Mouse (Mus musculus) frontal cortex, postnatal 25 days (tissue): ENCODE measurements at regions not wholly inside any gene's neighbourhood (a gene's known extent, or its start where the extent isn't known, plus 50 kb on each side); places are given as distances from the start of the nearest gene placed in this dataset.
A peak's percentile ranks its signal among the peaks of the same experiment; 100 is the strongest.

ENCODE experiments used
- DNase-seq, 2 experiments: peaks; one replicate each; pipeline ENCODE4 v3.0.0; 2022; ENCODE audit warnings: low spot score in 2 of 2

DNA sequence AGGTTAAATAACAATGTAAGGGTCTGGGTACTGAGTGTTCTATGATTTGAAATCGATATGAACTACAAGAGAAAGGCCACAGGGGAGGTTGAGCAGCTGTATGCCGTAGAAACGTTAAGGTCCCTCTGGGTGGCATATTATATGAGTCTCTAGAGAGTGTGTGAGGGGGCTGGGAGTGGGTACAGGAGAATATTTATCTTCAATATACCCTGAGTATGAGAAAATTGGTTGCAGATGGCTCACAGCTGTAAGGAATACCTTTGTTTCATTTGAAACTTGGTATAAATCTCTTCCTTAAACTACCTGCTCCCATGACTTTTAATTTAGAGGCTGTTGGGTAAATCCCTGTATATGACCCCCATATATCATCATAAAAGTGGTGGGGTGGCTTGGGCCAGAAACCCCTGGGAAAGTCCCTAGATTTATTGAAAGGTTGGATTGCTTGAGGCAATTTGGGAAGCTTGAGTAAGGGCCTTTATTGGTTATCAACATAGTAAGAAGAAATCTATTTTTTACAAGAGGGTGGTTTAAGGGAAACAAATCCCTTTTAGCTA, 128.7 kb upstream of the Prkg2 start:
- no peak for DNase-seq

DNA sequence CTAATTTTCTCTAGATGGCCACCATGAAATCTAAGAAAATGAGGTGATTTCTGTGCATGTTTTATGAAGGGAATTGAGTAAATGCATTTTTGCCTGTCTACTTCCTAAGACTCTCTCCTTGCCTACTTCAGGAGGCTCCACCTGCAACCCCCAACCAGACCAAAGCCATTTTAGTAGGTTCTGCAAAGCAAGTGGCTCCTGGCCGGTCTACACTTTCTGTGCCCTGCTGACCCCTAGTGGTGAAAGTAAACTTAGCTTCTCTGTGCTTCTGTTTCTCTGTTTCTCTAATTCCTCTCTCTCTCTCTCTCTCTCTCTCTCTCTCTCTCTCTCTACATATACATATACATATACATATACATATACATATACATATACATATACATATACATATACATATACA, 120.8 kb upstream of the Prkg2 start:
- peak; percentile 6 to 39 for DNase-seq

DNA sequence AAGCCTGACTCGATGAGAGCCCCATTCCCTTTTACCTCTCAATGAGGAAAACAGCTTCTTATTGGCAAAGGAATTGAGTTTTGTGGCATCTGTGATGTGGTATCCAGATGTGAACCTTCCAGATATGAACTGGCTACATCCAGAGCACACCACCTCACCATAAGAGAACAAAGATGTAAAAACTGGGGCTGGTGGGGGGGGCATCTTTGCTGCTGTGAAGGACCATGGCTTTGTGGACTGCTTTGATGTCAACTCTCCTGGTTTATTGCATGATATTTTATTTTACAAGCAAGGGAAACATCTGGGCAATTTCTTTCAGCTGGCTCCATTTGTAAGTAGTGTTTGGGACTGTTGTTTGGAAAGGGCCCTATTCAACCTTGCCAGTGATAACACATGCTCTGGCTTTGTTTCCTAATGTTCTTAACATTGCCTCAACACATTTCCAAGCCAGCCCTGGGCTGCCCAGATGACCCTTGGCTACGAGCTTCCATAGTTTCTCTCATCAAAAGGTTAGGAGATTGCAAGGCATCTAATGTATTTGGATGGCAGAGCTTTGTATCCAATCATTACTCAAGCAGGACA, 116.2 kb upstream of the Prkg2 start:
- DNase-seq, result no peak

DNA sequence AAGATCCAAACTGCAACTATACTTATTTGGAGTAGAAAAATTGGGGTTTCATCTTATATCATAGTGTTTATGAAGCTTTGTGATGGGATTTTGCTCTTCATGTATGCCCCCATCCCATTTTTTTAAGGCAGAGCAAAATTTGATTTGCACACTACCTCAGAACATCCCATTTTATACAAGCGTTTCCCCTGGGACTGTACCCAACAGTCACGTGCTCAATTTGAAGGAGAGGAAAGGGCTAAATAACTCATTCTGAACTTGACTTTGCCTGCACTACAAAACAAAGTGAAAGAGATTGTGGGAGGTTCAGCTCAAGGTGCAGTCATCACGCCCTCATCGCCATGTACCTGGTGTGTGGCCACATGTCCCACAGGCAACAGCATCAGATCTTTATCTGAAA, 115.1 kb upstream of the Prkg2 start:
- DNase-seq, result no peak

DNA sequence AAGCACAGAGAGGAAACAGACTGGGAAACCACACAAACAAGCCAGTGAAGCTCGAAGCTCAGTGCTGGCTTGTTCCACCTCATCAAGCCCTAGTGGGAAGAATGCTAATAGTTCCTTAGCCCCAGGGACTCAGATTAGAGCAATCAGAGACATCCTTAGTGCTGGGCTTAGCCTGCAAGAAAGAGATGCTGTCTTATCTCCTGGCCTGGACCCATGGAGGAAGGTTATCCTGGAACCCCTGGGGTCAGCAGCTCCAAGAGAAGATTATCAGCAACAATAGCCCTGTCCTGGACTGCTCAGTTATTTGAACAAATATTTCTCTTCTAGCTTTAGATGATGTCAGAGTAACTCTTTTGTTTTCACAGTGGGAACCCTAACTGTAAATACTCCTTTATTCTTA, 112.8 kb upstream of the Prkg2 start:
- DNase-seq, result no peak

DNA sequence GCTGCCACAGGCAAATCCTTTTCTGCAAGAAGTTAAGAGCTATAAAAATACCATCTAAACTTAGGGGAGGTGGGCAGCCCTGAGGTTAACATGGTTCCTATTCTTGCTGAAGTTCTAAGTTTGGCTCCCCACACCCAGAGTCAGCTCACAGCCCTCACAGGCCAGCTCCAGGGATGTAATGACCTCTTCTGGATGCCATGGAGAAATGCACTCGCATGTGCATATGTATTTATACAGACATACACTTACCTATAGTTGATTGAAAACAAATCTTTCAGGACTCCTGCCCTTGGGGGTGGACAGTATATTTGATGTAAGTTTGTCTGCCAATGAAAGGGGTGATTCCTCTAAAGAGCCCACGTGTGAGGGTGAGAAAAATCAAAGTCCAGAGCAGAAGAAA, 95.5 kb upstream of the Prkg2 start:
- DNase-seq, result no peak

DNA sequence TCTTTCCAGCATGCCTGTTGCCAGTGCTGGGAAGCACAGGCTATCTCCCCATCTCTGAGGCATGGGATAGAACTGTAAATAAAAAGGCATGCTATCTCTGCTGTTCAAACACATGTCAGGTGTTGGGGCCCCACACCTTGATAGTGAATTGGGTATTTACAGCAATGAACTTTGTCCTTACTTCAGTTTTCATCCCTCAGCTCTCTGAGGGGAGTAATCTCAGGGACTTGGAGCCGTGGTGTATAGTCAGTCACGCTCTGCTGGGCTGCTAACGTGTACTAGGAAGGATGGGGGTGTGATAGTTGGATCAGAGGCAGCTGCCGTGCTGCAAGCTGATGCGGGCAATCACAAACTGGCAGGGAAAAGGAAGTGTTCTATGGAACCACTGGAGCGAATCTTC, 91.5 kb upstream of the Prkg2 start:
- no peak for DNase-seq

DNA sequence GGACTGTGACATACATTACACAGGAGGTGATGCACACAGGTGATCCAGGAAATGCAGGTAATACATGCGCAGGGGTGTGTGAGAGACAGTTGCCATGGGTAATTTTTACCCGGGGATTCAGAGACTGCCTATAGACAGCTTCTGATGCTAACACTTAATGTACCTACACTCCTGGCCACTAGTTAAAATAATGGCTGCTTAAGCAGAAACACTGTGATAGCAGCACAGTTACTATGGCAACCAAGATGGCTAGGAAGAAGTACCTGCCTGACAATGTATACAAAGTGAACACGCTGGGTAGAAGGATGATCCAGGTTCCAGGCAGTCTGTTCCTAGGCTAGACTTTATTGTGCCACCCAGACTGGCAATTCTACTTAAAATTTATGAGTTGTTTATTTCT, 88.3 kb upstream of the Prkg2 start:
- no peak for DNase-seq

DNA sequence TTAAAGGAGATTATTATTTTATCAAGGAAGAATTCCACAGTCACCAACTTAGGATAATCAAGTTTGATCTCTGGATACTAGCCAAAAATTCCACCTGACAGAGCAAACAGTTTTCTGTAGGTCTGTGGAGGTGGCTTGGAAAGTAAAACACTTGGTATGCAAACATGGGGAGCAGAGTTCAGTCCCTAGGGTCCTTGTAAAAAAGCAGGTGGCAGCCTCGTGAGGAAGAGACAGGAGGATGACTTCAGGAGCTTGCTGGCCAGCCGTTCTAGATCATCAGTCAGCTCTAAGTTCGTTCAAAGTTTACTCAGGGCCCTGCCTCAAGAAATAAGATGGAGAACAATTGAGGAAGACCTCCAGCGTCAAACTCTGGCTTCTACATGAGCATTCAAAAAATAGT, 74.6 kb upstream of the Prkg2 start:
- no peak for DNase-seq

DNA sequence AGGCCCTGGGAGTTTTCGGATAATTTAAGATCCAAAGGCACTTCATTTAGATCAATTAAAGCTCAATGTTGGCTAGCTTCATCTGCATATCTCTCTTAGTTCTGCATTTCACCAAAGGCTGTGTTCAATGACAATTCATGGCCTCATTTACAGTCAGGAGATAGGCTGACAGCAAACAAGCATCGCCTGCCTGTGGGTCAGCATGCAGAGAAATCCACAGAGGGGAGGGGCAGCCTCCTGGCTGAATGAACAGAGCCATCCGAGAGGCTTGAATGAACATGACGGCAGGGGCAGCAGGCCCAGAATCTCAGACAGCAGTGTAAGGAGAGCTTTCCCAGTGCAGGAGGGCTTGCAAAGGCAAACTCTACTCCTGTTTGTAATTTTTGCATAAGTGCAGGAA, 74.1 kb upstream of the Prkg2 start:
- no peak for DNase-seq

DNA sequence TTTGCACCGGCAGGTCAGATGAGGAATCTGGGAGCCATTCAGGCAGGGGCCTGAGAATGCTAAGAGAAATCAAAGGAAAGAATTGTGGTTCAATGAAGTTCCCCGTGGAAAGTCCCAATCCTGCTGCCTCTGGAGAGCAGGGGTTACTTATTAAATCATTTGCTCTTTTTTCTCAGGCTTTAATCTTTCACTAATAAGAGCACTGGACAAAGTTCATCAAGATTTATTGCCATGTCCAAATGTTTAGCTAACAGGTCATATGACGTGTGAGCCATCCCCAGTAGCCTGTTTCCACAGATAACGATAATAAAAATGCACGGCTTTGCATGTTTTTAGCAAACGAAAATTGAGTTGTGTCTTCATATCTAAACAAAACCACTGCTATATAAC, 62.6 kb upstream of the Prkg2 start:
- DNase-seq, result no peak

DNA sequence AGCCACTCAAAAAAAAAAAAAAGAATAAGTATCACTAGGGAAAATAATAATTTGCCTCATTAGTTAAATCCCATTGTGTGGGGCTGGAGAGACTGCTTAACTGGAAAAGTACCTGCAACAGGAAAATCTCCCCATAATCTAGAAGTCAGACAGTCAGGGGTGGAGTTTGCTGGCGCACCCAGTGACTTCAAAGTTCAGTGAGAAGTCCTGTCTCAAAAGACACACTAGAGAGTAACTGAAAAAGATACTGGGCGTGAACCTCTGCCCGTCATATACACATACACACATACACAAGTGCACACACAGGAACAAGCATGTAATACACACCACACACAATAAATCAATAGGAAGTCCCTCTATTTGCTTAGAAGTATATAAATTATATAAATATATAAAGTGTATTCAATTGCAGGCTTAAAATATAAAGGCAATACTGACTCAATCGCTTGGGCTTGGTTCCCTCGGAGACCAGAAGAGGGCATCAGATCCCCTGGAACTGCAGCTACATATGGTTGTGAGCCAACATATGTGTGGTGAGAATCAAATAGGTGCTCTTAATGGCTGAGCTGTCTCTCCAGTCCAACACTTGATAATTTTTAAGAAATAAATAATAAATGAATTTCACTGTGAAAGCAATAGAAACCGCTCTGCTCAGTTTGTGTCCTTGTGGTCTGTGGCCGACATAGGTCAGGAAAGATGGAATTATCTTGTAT, 62.0 kb upstream of the Prkg2 start:
- DNase-seq, result no peak
